Mouse (Mus musculus) urinary bladder, postnatal 10 days (tissue): ENCODE data around the gene Lhfpl5.
A peak's percentile ranks its signal among the peaks of the same experiment; 100 is the strongest.
"Not testable (repeated sequence)": the region's sequence is repeated elsewhere in the genome, so short reads cannot be mapped to it uniquely, and the experiment has no call there.

ENCODE experiments used
- DNase-seq: peaks from one replicate; pipeline ENCODE4 v3.0.0; 2022; ENCODE audit warnings: low spot score

The Lhfpl5 gene

DNA sequence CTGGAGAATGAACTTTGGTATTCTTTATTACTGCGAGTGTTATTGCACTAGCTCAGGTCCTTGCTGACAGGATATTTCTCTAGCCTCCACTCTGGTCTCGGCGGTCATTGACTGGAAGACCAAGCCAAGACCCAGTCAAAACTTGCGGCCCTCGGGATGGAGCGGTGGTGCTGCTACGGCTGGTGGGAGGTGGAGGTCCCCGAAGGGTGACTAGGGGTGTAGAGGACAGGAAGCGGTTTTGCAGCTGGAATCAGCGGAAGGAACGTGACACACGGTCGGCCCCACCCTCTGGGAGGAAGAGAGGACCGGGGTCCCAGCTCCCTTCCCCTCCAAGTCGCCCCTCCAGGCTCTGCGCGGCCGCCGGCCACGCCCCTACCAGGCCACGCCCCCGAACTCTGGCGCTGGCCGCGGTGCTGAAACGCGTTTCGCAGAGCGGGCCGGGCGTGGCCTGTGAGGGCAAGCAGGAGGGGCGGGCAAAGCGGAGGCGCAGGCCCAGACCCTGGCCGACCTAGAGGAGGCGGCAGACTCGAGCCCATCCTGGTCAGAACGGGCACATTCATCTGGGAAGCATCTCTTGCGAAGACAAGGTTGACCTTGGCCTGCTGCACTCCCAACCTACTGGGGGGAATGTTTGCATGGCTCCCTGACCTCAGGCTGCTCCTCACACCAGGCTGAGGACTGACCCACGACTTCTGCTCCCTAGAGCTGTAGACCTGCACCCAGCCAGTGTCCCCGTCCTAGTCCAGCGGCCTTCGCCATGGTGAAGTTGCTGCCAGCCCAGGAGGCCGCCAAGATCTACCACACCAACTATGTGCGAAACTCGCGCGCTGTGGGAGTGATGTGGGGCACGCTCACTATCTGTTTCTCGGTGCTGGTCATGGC, at the start of gene Lhfpl5:
Gene Lhfpl5, plus strand, starts transcription at position 398 of the 882 bp plus-strand sequence.
- DNase-seq: no peak

DNA sequence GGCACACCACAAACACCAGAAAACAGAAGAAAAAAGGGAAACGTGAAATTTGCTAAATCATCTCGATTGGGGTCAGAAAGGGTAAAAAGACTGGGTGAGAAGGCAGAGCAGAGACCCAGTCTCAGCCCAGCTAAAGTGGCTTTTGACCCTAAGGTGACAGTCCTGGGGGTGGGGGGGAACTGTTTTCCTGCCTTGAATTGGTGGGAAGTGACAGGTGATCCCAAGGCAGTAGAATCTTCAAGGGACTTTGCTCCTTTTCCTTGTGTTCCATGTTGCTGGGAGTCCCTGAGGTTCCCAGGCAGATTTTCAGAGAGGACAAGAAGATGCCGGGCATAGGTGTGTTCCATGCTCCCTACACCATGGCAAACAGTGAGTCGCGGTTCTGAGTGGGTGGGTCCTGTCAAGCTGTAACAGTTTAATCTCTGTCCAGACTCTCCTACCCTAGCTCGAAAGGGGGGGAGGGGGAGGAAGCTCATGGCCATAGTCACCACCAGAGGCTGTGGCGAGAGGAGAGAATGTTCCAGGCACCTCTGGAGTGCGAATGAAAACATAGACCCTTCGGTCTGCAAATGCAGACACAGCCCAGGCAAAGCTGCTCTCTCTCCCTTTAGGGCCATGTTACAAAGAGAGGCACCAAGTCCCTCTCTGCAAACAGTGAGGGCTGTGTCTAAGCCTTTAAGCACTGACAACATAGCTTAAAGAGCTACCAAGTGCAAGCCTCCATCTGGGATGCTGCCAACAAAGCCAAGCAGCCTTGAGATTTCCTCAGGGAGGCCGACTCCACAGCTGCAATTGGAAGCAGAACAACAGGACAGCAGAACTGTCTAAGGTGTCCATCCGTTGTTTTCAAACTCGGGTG, 48.0 kb upstream of the Lhfpl5 start:
- no peak for DNase-seq

DNA sequence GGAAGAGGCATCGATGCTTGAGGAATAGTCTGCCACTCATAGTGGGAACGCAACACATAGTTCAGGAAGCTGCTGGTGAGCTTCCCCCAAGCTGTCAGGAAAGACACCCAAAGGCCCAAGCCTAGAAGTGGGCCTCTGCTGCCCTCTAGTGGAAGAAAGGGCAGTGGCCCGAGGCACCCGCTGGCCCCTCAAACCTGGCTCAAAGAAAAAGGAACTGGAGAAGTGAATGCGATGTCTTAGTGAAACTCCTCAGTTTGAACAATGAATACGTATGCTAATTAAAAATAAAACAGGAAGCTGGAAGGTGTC, 47.4 kb upstream of the Lhfpl5 start:
- peak; percentile 61 for DNase-seq

DNA sequence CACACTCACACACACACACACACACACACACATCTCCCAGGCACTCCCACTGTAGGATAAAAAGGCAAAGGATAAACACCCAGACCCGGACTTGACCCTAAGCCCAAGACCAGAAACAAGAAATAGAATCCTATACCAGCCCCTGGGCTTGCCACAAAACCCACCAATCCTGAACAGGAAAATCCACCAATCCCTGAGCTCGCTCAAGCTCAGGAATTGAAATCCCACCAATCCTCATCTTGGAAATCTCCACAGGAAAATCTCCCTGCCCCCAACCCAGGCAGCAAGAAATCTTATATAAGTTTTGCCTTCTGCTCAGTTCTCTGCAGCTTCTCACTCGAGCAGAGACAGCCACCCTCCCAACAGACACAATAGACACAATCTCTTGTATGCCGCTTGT, 46.3 kb upstream of the Lhfpl5 start:
- DNase-seq: no peak

DNA sequence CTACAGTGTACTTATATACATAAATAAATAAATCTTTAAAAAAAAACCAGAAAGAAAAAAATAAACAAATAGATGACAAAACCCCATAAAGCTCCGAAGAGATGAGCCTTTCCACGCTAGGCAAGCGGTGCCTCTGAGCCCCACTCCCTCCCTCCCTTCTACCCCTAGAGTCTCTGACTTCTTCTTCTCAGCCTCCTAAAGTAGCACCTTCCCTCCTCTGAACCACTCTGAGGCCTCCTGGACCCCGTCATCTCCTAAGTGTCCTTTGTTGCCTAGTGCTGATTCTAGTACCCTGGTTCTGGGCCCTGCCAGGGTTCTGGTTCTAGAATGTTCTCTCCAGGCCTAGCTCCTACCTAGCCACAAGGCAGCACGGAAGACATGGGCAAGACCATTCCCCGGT, 44.9 kb upstream of the Lhfpl5 start, which contains the start of gene Armc12:
Gene Armc12, plus strand, starts transcription at position 301 of the 400 bp plus-strand sequence.
- no peak for DNase-seq

DNA sequence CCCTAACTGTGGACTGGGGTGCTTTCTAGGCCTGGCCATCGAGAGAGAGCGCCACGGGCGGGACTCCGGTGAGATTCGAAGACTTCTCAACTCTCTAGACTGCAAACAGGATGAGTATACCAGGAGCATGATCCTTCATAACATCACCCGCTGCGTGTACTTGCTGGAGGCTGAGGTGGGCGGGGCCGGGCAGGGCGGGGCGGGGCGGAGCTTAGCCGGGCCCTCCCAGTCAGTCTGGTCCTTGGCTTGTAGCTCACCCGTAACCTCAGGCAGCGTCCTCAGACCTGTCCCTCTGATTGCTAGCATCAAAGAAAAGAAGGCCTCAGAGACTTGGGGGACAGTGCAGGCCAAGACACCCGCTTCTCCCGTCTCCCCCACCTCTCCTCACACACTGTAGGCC, 43.5 kb upstream of the Lhfpl5 start:
- DNase-seq: no peak

DNA sequence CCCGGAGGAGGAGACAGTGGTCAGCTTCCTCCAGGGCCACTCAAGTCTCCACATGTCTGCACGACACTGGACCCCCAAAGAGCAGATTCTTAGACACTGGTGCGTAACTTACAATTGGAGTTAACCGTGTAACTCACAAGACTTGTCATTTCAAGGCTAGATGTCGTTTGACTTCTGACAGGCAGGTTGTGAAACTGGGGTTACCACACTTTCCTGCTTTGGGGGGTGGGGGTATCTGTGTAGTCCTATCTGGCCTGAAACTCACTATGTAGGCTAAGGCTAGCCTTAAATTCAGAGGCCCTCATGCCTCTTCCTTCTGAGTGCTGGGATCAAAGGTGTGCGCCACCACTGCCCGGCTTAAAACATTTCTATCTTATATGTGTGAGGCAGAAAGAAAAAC, 42.9 kb upstream of the Lhfpl5 start:
- DNase-seq: no peak

DNA sequence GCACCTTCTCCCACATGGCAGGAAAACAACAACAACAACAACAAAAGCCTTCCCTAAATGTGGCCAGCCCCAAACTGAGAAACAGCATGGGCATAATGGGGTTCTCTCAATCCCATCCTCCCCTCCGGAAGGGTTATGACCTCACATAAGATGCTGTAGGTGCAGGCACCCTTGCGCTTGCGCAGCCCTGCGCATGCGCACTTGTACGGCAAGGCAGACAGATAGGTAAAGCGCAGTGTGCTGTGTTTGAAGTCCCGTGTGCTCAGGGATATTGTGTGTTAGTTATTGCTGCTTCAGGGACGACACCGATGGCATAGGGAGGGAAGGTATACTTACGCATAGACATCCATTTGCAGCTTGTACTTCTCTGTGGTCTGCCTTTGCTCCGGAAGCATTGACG, 42.1 kb upstream of the Lhfpl5 start:
- DNase-seq: no peak

DNA sequence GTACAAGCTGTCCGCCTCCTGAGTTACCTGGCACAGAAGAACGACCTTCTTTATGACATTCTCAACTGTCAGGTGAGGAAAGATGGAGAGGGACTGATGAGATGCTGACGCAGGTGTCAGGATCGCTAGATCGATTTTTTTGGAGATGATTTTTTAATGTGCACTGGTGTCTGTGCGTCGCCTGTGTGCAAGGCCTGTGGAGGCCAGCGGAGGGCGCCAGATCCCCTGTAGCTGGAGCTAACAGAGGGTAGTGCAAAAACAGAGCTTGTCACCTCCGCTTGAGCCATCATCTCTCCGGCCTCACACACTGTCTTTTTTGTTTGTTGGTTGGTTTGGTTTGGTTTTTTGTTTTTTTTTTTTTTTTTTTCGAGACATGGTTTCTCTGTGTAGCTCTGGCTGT, 37.6 kb upstream of the Lhfpl5 start:
- no peak for DNase-seq

DNA sequence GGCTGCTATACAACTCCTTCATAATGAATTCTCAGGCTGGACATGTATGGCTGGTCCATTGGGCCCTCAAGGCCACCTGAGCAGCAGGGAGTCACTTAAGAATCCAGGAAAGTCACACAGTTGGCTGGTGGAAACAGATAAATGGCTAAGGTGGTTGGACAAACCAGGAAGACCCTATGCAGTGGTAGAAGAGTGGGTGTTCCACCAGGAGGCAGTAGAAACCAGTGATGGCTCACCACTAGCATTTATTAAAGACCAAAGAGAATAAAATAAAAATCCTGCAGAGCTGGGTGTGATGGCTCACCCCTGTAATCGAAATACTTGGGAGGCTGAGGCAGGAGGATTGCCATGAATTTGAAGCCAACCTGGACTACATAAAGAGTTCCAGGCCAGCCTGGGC, 28.5 kb upstream of the Lhfpl5 start:
- no peak for DNase-seq

DNA sequence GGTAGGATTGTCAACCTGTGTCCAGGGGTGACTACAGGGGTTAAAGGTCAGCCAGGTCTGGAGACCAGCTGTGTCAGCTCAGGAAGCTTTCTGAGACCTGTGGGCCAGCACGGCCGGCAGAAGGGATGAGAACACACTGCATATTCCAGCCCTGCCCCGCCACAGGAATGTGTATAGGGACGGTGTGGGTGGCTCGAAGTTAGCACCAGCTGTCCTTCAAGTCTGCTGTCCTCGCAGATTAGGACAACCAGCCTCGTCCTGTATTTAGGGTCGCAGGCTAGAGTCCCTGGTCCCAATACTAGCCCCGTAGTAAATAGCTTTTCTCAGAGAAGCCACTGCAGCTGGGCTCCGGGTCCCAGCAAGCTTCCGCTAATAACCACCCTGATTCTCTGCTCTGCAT, 26.9 kb upstream of the Lhfpl5 start:
- DNase-seq: no peak

DNA sequence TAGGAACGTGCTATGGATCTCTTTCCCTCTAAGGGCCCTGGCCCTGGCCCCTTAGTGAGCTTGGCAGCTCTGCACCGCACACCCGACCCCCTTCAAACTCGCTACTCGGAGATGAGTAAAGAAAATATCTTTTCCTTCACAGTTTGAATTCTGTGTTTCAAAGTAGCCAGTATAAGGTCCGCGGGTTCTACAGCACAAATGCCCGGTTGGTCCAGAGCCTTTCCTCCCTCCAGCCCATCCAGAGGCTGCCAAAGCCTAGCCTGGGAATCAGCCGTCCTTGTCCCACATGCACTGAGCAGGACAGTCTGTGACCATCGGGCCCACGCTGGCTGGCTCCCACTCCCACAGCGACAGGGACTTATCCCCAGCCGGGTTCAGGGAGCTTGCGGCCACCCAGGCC, 26.3 kb upstream of the Lhfpl5 start, which contains the start of gene Clpsl2:
Gene Clpsl2, plus strand, starts transcription at position 301 of the 400 bp plus-strand sequence.
- DNase-seq: no peak

DNA sequence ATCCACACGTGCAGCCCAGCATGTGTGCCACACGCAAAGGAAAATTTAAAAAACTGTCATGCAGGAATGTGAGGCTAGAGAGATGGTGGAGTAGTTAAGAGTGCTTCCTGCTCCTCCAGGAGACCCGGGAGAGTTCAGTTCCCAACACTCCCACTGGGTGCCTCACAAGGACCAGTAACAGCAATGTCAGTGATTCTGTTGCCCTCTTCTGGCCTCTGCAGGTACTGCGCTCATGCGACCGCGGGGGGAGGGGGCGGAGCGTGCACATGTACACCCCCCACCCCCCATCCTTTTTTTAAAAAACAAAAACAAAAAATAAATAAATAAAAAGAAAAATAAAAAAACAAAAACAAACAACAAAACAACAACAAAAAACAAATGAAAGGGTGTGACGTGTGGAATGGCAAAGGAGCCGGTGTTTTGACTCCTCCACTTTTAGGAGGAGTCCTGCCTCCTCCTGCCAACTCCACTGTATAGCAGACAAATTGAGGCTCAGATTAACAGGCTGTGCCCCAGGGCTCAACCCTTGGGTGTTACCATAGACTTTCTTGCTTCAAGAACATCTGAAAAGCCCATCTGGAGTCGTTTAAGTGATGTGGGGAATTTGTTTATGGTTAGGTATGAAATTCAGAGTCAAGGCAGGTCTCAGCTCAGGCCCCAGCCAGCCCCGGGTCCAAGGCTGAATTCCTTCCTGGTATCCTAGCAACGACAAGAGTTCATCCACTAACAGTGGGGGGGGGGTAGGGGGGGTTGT, 22.2 kb upstream of the Lhfpl5 start:
- no peak for DNase-seq

DNA sequence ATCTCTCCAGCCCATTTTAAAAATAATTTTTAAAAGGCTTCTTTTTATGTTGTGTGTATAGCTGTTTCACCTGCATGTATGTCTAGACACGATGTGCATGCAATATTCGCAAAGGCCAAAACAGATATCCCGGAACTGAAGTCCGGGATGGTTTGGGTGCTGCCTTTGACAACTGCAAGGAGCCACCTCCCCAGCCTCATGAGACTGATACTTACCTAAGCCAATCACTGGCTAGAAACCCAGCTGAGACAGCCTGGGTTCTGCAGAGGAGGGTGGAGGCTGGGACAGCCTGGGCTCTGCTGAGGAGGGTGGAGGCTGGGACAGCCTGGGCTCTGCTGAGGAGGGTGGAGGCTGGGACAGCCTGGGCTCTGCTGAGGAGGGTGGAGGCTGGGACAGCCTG, 21.4 kb upstream of the Lhfpl5 start:
- not testable (repeated sequence) for DNase-seq

DNA sequence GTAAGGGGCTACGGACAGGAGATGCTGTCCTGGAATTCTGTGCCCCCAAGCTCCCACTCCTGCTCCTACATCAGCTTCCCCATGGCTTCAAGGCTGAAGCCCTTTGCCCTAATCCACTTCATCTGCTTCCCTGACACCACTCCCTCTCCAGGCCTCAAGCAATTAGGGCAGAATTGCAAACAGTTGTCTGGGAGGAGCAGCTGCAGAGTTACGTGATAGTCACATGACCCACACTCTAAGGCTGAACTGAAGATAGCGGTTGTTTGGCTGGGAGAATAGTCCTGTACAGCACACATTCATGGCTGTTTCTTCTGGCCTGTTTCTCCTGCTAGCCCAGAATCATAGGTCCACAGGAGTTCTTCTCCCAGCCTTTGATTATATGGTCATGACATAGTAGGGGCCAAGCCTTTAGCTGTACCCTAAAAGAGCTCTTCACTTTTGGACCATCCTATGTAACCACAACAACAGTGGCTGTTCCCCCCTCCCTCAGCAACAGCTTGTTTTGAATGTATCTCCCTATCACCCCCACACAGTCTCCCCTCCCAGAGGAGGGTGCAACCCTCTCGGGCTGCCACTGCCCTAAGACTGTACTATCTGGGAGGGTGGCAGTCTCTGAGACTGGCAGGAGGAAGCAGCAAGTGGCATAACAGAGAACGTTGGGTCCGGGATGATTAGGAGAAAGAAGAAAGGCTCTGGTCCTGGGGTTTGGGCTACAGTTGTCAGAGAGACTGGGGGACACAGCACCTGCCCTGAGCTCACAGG, 18.6 kb upstream of the Lhfpl5 start:
- DNase-seq: no peak

DNA sequence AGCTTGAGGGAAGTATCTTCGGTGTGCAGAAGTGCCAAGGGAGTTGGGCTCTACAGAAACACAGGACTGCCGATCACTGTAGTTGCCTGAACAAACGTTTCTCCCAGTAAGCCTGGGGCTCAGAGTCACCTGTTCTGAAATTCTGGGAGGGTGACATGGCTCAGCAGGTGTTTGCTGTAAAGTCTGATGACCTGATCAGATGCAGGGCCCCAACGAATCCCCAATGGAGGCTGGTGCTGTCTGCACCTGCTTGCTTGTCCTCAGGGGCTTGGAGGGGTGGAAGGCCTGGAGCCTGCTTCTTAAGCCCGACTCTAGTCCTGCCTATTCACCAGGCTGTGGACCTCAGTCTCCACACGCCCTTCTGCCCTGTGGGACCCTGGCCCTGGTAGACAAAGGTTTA, 17.7 kb upstream of the Lhfpl5 start:
- DNase-seq: no peak

DNA sequence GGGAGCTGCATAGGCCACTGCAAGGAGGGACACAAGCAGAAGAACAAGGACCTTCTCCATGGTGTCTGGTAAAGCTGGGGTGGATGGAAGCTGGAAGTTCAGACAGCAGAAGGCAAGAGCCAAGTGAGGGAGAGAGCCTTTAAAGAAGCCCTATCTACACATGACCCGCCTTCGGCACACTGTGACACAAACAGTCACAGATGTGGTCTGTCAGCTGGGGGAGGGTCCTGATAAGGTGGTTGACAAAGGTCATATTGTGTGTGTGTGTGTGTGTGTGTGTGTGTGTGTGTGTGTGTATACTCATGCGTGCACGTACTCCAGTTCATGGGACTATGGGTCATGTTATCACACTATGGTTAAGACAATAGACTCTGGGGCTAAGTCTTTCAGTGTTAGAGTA, 14.8 kb upstream of the Lhfpl5 start, which contains the start of gene Clps:
Gene Clps, minus strand, starts transcription at position 169 of the 400 bp plus-strand sequence.
- no peak for DNase-seq

DNA sequence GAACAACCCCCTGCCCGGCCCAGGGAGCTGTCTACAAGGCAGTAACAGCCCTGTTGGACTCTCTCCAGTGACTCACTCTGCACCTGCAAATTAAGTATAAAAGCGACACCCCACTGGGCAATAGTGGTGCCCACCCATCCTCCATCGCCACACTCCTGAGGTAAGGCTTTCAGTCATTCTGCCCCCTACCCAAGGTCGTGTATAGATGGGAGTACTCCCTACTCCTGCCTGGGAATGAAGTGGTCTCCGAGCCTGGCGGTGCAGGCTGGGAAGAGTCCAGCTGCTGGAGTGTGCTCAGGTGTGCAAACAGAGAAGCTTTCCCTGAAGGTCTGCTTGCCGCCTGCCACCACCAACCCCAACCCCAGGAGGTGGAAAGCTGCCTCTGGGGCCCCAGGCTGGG, 13.8 kb upstream of the Lhfpl5 start:
- DNase-seq: no peak

DNA sequence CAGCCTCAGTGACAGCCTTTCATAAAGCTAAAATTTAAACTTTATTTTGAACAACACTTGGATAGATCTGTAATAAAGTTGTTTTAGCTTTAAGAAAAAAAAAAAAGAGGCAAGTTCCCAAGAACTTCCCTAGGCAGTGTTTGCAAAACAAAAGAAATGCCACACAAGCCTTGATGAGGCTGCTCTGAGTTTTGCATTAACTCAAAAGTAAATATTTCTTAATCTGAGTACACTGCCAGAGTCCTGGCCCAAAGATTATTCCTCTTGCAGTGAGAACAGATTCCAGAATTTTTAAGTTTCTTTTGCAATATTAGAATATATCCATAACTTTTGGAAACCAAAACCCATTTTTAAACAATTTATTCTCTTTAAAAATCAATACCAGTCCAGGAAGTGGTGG, 10.3 kb upstream of the Lhfpl5 start:
- no peak for DNase-seq

DNA sequence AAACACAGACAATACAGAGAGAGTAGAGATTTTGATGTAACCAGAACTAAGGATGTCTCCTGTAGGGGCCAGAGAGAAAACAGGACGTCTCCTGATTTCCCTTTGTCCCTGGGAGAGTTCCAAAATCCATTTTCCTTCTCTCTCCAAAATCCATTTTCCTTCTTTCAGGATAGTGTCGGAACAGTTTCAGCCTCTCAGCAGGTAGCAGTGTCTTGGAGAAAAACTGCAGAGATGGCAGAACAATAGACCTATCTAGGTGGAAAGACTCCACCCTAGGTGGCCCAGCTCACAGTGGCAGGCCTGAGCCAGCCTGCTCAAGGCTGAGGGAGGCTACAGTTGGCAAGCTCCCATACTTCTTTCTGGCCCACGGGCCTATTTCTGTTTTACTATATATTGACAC, 7.9 kb upstream of the Lhfpl5 start:
- DNase-seq: no peak

DNA sequence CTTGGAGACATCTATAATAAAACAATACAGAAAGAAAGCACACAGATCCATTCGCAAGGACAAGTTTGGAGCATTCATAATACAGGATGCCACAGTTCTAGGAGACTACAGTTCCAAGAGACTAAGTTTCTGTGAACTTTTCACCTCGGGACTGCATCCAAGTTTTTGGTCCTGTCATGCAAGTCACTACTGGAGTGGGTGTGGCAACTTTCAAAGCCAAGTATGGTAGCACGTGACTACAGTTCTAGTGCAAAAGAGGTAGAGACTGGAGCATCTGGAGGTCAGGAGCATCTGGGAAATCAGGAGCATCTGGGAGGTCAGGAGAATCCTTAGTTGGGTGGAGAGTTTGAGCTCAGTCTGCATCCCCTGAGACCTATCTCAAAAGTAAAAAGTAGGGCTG, 3.6 kb upstream of the Lhfpl5 start:
- DNase-seq: no peak

DNA sequence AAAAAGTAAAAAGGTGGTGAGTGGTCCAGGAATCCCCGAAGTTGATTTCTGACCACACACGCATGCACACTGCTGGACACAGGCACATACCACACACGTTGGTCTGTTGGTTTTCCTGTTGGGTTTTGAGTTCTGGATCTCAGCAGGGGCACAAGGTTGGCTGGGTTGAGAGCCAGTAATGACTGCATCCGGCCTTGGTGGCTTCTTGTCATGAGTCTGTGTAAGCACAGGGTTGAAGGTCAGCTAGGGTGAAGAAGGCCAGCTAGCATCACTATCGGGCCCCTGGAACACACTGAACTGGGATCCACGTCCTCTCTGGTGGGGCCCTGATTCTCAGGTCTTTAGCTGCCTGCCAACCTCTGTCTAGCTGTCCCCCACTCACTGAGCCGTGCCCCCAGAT, 2.9 kb upstream of the Lhfpl5 start:
- DNase-seq: no peak
